23 mouse cellular contexts compared by ENCODE assay signal in the genomic region with DNA sequence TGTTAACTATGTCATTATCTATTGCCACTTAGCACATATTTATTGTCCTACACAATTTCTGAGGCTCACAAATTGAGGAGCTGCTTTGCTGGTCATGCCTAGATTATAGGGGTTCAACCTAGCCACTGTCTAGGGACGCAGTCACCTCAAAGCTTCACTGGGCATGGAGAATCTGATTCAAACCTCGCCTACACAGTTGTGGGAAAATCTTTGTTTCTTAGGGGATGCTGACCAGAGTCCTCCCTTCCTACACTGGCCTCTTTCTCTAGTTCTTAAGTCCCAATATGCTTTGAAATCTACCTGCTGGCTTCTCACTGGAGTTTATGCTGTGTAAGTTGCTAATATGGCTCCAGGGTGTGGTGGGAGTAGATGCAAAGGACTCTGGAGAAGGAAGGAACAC.
"Had no signal": no experiment of that assay in that cellular context is flagged by ENCODE, and none has a peak within 500 bp of the region (broad histone marks: within the 10 kb centered on the region; RNA-seq: fewer than 3 reads in every experiment).

No protein-coding gene starts in this region.

- DNase-seq: gastrocnemius, postnatal 14 days; gastrocnemius, postnatal 36 days; heart, adult 2 months; heart, postnatal 10 days; heart, postnatal 36 days; kidney, adult 11 months; kidney, adult 2 months; kidney, adult 9 months; kidney, postnatal 36 days; layer of hippocampus, adult 9-11 months; layer of hippocampus, postnatal 36 days; left cerebral cortex, postnatal 4 days had no signal

- H3K4me3 ChIP-seq: heart, adult 2 months; heart, embryonic 12.5 days; hindbrain, embryonic 13.5 days; hindbrain, embryonic 15.5 days; kidney, embryonic 15.5 days; limb, embryonic 13.5 days; limb, embryonic 15.5 days; liver, embryonic 12.5 days had no signal

- H3K9me3 ChIP-seq: heart, embryonic 12.5 days; hindbrain, embryonic 13.5 days; hindbrain, embryonic 15.5 days; kidney, embryonic 15.5 days; limb, embryonic 13.5 days; limb, embryonic 15.5 days; liver, embryonic 12.5 days had no signal

- H3K36me3 ChIP-seq: heart, embryonic 12.5 days; hindbrain, embryonic 13.5 days; hindbrain, embryonic 15.5 days; kidney, embryonic 15.5 days; limb, embryonic 13.5 days; limb, embryonic 15.5 days; liver, embryonic 12.5 days had no signal

- H3K27ac ChIP-seq: heart, adult 2 months; hindbrain, embryonic 13.5 days; hindbrain, embryonic 15.5 days; hindbrain, postnatal 0 days; kidney, embryonic 15.5 days; kidney, postnatal 0 days; limb, embryonic 13.5 days; limb, embryonic 15.5 days; liver, embryonic 12.5 days; liver, embryonic 14.5 days had no signal

- H3K4me1 ChIP-seq: hindbrain, embryonic 15.5 days had no signal

- H3K27me3 ChIP-seq: heart, embryonic 12.5 days; hindbrain, embryonic 13.5 days; hindbrain, embryonic 15.5 days; kidney, embryonic 15.5 days; limb, embryonic 13.5 days; limb, embryonic 15.5 days; liver, embryonic 12.5 days had no signal

- ATAC-seq: hindbrain, postnatal 0 days; intestine, embryonic 16.5 days; liver, embryonic 12.5 days had no signal

- H3K9ac ChIP-seq: heart, embryonic 12.5 days; hindbrain, embryonic 13.5 days; hindbrain, embryonic 15.5 days; kidney, embryonic 15.5 days; limb, embryonic 13.5 days; limb, embryonic 15.5 days; liver, embryonic 12.5 days; liver, embryonic 14.5 days had no signal

- H3K4me2 ChIP-seq: heart, embryonic 12.5 days; hindbrain, embryonic 13.5 days; hindbrain, embryonic 15.5 days; kidney, embryonic 15.5 days; limb, embryonic 13.5 days; limb, embryonic 15.5 days; liver, embryonic 12.5 days had no signal
